Mouse (Mus musculus): Measurements from ENCODE around the gene Tspan9.
A peak's percentile ranks its signal among the peaks of the same experiment; 100 is the strongest.

Gene Tspan9

DNA sequence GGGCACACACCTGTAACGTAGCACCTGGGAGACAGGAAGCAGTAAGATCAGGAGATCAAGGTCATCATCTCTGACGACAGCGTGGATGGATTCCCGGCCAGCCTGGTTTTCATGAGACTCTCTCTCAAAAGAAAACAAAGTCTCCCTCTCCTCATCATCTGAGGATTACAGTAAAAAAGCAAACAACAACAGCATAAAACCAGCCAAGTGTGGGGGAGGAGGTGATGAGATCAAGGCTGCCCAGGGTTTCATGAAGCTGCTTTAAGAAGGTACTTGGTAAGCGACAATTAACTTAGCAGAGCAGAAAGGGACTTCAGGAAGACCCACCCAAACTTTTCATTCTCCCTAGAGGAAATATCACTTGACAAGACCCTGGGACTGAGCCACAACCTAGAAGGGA lies 39.5 kb downstream of the Tspan9 start:
- no peak for DNase-seq (ENCODE audit: low read depth, low spot score)

- DNase-seq (ENCODE audit: low read depth, low spot score) = no peak
Observed at GRCm38 (mm10) chr6:128102296-128102999, 40.9 kb downstream of the Tspan9 start.

GRCm38 (mm10) chr6:128099871-128100270 lies 43.5 kb downstream of the Tspan9 start:
- DNase-seq (ENCODE audit: low read depth, low spot score) = no peak

DNA sequence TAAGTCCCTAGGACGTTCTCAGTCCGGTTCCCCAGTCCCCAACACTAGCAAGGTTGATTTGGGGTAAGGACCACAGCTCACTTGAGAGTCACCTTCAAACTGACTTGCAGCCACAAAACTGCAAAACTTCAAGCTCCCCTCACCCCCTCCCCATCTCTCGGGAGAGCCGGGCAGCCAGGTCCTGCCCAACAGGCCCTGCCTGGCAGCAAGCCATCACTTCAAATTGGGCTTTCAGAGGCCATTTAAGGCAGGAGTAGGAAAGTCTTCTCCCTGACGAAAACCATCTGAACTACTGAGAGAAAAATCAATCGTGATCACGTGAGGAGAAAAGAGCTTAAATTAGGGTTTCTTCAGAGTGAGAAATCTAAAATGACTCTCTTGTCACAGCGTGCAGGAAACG lies 44.2 kb downstream of the Tspan9 start:
- DNase-seq (ENCODE audit: low read depth, low spot score) = no peak

DNA sequence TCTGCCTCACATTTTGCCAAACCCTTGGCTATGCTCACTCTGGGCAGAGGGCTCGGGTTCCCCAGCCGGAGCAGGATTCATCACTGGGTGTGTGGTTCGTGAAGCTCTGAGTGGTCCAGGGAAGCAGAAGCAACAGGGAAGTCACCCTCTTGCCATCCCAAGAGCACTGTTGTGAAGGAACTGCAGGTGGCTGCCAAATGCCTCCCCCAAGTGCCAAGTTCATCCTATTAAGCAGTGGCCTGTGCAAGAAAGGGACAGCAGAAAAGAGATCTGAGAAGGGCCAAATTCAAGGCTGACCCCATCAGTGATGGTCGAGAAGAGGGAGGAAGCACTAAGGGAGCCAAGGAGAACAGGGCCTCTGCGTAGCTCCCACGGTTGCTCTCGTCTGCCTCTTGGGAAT lies 46.9 kb downstream of the Tspan9 start:
- no peak for DNase-seq (ENCODE audit: low read depth, low spot score)

- no peak for DNase-seq (ENCODE audit: low read depth, low spot score)
Observed at GRCm38 (mm10) chr6:128095906-128096305, 47.5 kb downstream of the Tspan9 start.

DNA sequence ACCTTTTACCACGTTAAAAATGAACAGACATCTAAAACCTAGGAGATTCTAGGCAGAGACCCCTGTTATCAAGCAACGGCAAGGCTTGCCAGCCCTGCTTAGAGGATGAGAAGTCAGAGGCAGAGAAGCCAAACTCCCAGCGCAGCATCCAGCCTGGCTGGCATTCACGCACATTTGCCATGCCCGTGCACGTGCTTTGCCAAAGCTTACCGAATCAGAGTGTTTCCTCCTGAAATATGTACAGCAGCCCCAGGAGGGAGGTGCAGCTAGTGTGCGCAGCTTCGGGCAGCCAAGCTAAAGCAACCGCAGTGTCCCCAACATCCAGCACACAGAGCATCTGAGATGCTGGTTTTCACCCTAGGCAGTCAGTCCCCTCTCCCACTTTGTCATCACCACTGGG lies 48.3 kb downstream of the Tspan9 start:
- DNase-seq (ENCODE audit: low read depth, low spot score) = no peak

DNA sequence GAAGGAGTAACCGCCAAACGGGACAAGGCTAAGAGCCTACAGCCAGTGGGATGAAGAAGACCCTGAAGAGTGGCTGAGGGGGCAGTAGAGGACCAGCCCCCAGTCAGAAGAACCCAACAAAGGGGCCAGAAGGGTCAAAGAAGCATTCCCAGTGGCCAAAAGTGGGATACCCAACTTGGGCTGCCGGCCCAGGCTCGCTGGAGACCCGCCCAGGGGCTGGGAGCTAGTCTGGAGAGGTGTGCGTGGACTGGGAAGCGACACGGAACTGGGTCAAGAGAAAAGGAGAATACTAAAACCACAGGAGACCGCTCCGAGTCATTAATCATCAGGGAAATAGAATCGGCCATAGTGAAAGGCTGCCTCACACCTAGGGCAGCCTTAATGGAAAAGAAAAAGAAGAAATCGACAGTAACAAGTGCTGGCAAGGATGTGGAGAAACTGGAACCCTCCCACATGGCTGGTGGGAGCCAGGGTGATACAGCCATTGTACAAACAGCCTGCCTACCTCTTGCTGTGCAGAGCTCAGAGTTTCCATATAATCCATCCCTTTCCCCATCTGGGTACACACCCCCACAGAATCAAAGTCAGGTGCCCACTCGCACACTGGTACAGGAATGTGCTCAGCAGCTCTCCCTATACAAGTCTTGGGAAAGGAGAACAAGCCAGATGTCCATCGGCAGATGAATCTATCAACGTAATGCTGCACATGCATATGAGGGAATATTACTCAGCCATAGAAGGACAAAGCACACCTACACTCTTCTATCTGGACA lies 49.4 kb downstream of the Tspan9 start:
- no peak for DNase-seq (ENCODE audit: low read depth, low spot score)

- no peak for DNase-seq (ENCODE audit: low read depth, low spot score)
Observed at GRCm38 (mm10) chr6:128092621-128093020, 50.8 kb downstream of the Tspan9 start.

GRCm38 (mm10) chr6:128091833-128092166 lies 51.6 kb downstream of the Tspan9 start:
- DNase-seq (ENCODE audit: low read depth, low spot score) = no peak

- DNase-seq (ENCODE audit: low read depth, low spot score) = peak; percentile 55
Observed at GRCm38 (mm10) chr6:128090985-128091832, 52.2 kb downstream of the Tspan9 start.

GRCm38 (mm10) chr6:128089770-128090702 lies 53.4 kb downstream of the Tspan9 start:
- no peak for DNase-seq (ENCODE audit: low read depth, low spot score)

- DNase-seq (ENCODE audit: low read depth, low spot score) = no peak
Observed at GRCm38 (mm10) chr6:128088746-128089523, 54.5 kb downstream of the Tspan9 start.

DNA sequence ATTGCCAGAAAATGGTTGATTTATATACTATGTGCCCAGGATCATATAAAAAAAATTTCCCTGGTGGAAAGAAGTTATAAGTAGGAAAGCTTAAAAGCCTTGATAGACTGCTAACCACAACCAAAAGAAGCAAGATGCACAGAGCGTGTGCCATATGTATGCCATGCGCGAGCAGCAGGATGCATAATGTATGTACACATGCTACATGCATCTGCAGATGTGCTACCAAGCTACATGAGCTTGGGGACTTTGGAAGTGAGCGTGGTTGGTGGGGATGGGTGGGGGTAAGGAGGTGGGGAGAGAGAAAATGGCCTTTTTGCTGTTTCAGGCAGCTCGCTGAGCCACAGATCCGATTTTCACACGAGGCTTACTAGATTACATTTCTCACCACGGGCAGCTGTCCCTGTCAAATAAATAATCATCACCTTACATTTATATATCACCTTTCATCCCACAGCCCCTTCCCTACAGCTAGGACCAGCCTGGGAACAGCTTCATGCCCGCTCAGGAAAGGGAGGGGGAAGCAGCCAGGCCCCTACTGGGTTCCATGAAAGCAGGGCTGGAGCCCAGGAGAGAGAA lies 57.8 kb downstream of the Tspan9 start:
- no peak for DNase-seq (ENCODE audit: low read depth, low spot score)

DNA sequence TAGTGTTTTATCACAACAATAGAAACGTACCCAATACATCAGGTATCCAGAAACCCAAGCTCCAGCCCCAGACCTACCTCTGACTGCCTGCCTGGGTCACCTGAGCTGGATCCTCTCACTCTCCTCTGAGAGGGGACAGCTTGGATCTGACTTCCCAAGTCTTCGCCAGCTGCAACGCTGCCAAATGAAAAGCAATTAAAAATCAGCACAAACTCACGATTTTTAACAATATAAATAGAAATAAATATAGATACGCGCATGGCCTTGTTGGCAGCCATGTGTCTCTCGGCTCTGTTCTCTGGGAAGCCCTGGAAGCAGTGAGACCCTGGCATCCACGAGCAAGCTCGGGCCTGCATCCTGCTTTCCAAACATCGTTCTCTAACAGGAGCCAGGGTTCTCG lies 60.1 kb downstream of the Tspan9 start:
- DNase-seq (ENCODE audit: low read depth, low spot score) = no peak

GRCm38 (mm10) chr6:128081781-128082180 lies 61.6 kb downstream of the Tspan9 start:
- DNase-seq (ENCODE audit: low read depth, low spot score) = no peak

DNA sequence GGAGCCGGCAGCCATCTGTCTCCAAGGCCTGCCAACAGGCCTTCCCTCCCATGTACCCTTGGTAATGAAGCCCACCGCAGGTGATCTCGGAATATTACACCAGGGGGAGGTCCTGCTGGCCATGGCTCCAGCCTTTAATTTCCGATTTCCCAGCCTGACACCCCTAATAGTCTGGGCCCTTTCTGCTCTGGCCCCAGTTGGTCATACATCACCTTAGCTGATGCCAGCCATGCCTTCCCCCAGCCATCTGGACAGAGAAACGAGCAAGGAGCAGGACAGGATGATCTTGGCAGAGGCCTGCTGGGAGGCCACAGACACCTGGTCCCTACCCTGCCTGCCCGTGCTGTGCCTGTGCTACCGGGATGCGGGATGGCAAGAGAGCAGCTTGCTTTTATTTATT lies 62.1 kb downstream of the Tspan9 start:
- DNase-seq (ENCODE audit: low read depth, low spot score) = no peak

DNA sequence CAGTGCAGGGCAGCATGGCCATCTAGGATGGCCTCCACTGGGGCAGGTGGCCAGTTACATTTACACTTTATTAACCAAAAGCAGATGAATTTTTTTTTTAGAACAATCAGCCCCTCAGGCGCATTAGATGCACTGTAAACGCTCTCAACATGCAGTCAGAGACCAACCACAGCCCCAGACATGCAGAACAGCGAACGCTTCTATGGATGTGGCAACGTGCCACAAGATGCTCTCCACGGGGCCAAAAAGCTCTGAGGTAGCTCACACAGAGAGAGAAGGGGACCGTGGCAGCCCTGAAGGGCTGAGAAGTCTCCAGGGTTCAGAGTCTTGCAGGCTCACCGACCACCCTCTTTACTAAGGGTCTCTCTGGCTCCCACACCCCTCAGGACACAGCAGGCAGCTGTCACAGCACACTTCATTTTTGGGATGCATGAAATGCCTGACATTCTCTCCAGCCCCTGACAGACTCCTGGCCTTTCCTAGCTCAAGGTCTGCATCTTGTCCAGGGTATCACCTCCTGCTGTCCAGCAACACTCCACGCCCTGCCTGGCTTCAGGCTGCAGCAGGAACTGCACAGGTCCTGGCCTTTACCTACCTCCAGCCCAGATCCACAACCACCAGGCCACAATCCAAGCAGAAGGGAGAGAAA lies 63.7 kb downstream of the Tspan9 start:
- DNase-seq (ENCODE audit: low read depth, low spot score) = no peak

DNA sequence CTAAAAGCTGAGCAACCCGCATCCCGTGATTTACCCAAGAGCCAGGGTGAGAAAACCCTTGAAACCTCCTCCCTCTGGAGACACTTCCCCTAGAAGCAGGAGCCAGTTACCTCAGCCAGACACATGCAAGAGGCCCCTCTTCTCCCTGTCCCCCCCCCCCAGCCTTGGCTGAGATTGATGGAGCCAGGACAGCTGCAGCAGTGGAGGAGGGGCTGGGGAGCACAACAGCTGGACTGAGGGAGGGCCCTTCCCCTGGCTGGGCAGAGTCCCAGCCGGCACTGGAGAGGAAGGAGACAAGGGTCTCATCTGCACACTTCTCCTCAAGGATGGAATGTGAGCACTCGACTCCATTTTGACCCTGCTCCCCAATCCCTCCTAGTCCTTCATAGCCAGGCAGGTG lies 64.9 kb downstream of the Tspan9 start:
- no peak for DNase-seq (ENCODE audit: low read depth, low spot score)

Measured in retina, postnatal 7 days (tissue).